Mouse (Mus musculus) limb, embryonic 10.5 days (tissue): ENCODE data around the gene Gm42742. TPM values are rescaled to one million over a fixed set of nuclear protein-coding genes. Genes with fewer than 3 reads are reported as not detected.

Experiments used
- DNase-seq: peaks from one replicate; pipeline ENCODE4 v3.0.0-alpha.2; 2017; ENCODE audit warnings: low spot score
- H3K27ac ChIP-seq: fragments of 300-500 bp; sonication (generic); 2 replicates; pipeline ENCODE4 v1.5.1; 2016; ENCODE audit warnings: mild to moderate bottlenecking
- H3K27me3 ChIP-seq: fragments of 300-500 bp; sonication (generic); 2 replicates; pipeline ENCODE4 v1.6.1; 2016; ENCODE audit warnings: low read depth, mild to moderate bottlenecking; ENCODE audit not compliant: poor library complexity, severe bottlenecking
- H3K36me3 ChIP-seq: fragments of 300-500 bp; sonication (generic); 2 replicates; pipeline ENCODE4 v1.6.1; 2016; ENCODE audit warnings: mild to moderate bottlenecking, moderate library complexity
- H3K4me1 ChIP-seq: fragments of 300-500 bp; sonication (generic); 2 replicates; pipeline ENCODE4 v1.6.1; 2016
- H3K4me3 ChIP-seq: fragments of 300-500 bp; sonication (generic); 2 replicates; pipeline ENCODE4 v1.5.1; 2016; ENCODE audit warnings: mild to moderate bottlenecking, moderate library complexity
- H3K9me3 ChIP-seq: fragments of 300-500 bp; sonication (generic); replicated peaks from 2 replicates; pipeline ENCODE4 v1.6.1; 2016; ENCODE audit warnings: mild to moderate bottlenecking
- WGBS: fragments of 180-500 bp; shearing (Covaris S2); methylation state at CpG from one replicate; pipeline ENCODE4 v1.1.7; 2016; 5-methylcytosine and 5-hydroxymethylcytosine counted together
- polyA plus RNA-seq: library from polyadenylated mRNA; unstranded; fragments of >200 nt; fragmentation: Nextera tagmentation; extraction: Ambion mirVana; gene quantifications from 2 replicates; pipeline ENCODE4 v1.2.1, GENCODE M21; 2016

Gm42742 gene
- polyA plus RNA-seq, 1 experiment from 2014 or later = 44.7 TPM

DNA sequence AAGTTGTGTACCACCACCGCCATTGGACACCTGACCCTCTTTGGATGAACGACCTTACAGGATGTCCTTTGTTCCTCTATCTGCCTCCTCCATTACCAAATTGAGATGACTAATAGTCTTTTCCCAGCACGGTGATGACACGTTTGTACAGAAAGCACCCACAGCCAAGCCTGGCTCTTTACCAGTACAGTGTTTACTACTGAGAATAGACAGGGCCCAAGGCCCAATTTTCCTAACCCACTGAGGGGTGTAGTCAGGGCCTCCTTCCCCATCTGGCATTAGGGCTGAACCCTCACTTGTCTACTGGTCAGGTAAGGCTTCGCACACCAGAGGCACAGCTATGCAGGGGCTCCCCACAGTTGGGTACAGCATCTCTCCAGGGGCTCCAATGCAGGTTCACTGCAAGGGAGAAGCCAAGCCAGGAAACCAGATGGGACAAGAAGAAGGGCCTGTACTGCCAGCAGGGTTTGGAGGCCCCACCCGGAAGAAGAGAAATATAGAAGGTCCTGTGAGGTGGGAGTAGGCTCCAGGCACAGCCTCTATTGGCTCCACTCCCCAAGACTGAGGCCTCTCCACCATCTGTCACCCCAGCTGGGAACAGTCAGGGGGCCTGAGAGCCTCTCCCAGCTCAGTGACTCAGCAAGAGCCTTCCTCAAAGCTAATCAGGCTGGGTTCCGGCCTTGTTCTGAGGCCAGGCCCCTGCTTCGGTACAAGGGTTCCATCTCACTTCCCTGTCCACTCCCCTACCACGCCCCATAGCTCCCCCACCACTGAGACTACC is 12.5 kb downstream of the Gm42742 start:
- H3K4me3 ChIP-seq = 0 out of 2 replicates have a peak overlapping the region, but pooled peaks have one; percentile 1
- DNase-seq = no peak
- H3K27ac ChIP-seq = peak overlapping the region; percentile 64
- H3K36me3 ChIP-seq = peaks cover 23% of the 10 kb centered on the region
- 72% methylated on average over 9 of the region's 9 CpGs for WGBS
- no peaks in the 10 kb centered on the region; the same call in 1 of the 2 replicates for H3K4me1 ChIP-seq
- no peaks in the 10 kb centered on the region for H3K27me3 ChIP-seq
- no peaks in the 10 kb centered on the region for H3K9me3 ChIP-seq

GRCm38 (mm10) chr7:127007313-127008024 is 13.4 kb downstream of the Gm42742 start:
- no peak for DNase-seq
- Histone ChIP-seq H3K9me3 (no peaks in the 10 kb centered on the region), H3K36me3 (peaks cover 14% of the 10 kb centered on the region)

GRCm38 (mm10) chr7:127004122-127004875 is 16.6 kb downstream of the Gm42742 start:
- DNase-seq = no peak
- Histone ChIP-seq H3K9me3 (no peaks in the 10 kb centered on the region), H3K36me3 (no peaks in the 10 kb centered on the region), H3K4me1 (no peaks in the 10 kb centered on the region; the same call in 1 of the 2 replicates), H3K27me3 (no peaks in the 10 kb centered on the region), H3K27ac (no peak overlapping the region), H3K4me3 (no peak overlapping the region)
- WGBS = 91% methylated on average over 4 of the region's 4 CpGs

More at GRCm38 (mm10) chr7:127007313-127008024, 13.4 kb downstream of the Gm42742 start:
- Histone ChIP-seq H3K27me3 (no peaks in the 10 kb centered on the region), H3K27ac (no peak overlapping the region), H3K4me3 (no peak overlapping the region), H3K4me1 (no peaks in the 10 kb centered on the region; the same call in 1 of the 2 replicates)
- WGBS = 85% methylated on average over 6 of the region's 6 CpGs

- Histone ChIP-seq H3K27ac (no peak overlapping the region), H3K27me3 (no peaks in the 10 kb centered on the region), H3K9me3 (no peaks in the 10 kb centered on the region), H3K36me3 (no peaks in the 10 kb centered on the region), H3K4me3 (no peak overlapping the region), H3K4me1 (no peaks in the 10 kb centered on the region; the same call in 1 of the 2 replicates)
- 88% methylated on average over 5 of the region's 5 CpGs for whole genome bisulfite sequencing
- DNase-seq = no peak
Observed at GRCm38 (mm10) chr7:127003620-127004019, 17.3 kb downstream of the Gm42742 start.

GRCm38 (mm10) chr7:126999568-126999967 is 21.3 kb downstream of the Gm42742 start:
- Histone ChIP-seq H3K36me3 (no peaks in the 10 kb centered on the region), H3K9me3 (no peaks in the 10 kb centered on the region), H3K4me3 (no peak overlapping the region), H3K27me3 (no peaks in the 10 kb centered on the region), H3K27ac (no peak overlapping the region), H3K4me1 (no peaks in the 10 kb centered on the region)
- no peak for DNase-seq
- 77% methylated on average over 10 of the region's 10 CpGs for WGBS

DNA sequence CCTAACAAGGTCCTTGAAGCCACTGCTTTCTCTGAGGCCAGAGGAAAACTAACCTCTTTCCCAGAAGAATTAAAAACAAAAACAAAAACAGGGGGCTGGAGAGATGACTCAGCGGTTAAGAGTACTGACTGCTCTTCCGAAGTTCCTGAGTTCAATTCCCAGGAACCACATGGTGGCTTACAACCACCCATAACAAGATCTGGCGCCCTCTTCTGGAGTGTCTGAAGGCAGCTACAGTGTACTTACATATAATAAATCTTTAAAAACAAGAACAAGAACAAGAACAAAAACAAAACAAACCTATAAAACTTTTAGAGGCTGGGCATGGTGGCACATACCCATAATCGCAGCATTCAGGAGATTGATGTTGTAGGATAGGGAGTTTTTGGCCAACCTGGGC is 24.4 kb downstream of the Gm42742 start:
- Histone ChIP-seq H3K36me3 (no peaks in the 10 kb centered on the region), H3K4me1 (peaks cover 7% of the 10 kb centered on the region; the same call in 1 of the 2 replicates), H3K4me3 (no peak overlapping the region), H3K9me3 (no peaks in the 10 kb centered on the region), H3K27ac (no peak overlapping the region), H3K27me3 (no peaks in the 10 kb centered on the region)
- DNase-seq = no peak
- 88% methylated on average over 4 of the region's 4 CpGs for WGBS

GRCm38 (mm10) chr7:126988816-126989215 is 32.1 kb downstream of the Gm42742 start:
- no peaks in the 10 kb centered on the region for H3K9me3 ChIP-seq
- peaks cover 7% of the 10 kb centered on the region; the same call in 1 of the 2 replicates for H3K4me1 ChIP-seq
- H3K27me3 ChIP-seq = no peaks in the 10 kb centered on the region
- WGBS = 79% methylated on average over 8 of the region's 8 CpGs
- no peaks in the 10 kb centered on the region for H3K36me3 ChIP-seq
- DNase-seq = no peak
- H3K27ac ChIP-seq = no peak overlapping the region
- no peak overlapping the region for H3K4me3 ChIP-seq

DNA sequence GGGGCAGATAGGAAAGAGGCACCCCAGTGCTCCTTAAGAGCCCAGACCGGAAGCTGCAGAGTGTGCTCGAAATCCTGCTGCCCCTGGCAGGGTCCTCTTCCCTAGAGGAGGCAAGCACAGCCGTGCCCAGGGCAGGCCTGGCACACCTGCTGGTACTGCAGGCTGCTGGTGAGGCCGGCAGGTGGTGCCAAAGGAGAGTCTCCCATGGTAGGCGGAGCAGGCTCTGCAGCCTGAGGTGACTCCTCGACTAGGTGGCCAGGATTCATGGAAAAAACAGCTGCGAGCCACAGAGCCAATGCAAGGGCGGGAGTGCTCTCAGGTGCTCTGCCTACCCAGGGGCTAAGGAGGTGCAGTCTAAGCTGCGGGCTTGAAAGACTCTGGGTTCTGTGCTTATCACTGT is 34.6 kb downstream of the Gm42742 start:
- H3K9me3 ChIP-seq = no peaks in the 10 kb centered on the region
- WGBS = 52% methylated on average over 9 of the region's 9 CpGs
- H3K4me1 ChIP-seq = no peaks in the 10 kb centered on the region
- DNase-seq = peak; percentile 38
- H3K4me3 ChIP-seq = no peak overlapping the region
- H3K27me3 ChIP-seq = no peaks in the 10 kb centered on the region
- H3K36me3 ChIP-seq = peaks cover 6% of the 10 kb centered on the region
- H3K27ac ChIP-seq = no peak overlapping the region

- Histone ChIP-seq H3K9me3 (no peaks in the 10 kb centered on the region), H3K27ac (no peak overlapping the region), H3K27me3 (no peaks in the 10 kb centered on the region), H3K4me3 (no peak overlapping the region), H3K36me3 (peaks cover 21% of the 10 kb centered on the region), H3K4me1 (no peaks in the 10 kb centered on the region)
- 37% methylated on average over 10 of the region's 10 CpGs for WGBS
- DNase-seq = no peak
Observed at GRCm38 (mm10) chr7:126984667-126985444, 36.0 kb downstream of the Gm42742 start.

- H3K4me1 ChIP-seq = no peaks in the 10 kb centered on the region; the same call in 1 of the 2 replicates
- no peaks in the 10 kb centered on the region for H3K27me3 ChIP-seq
- no peak overlapping the region for H3K4me3 ChIP-seq
- H3K36me3 ChIP-seq = peaks cover 38% of the 10 kb centered on the region
- no peak overlapping the region for H3K27ac ChIP-seq
- no peaks in the 10 kb centered on the region for H3K9me3 ChIP-seq
- DNase-seq = no peak
- 87% methylated on average over 7 of the region's 7 CpGs for WGBS
Observed at GRCm38 (mm10) chr7:126983113-126983512, 37.8 kb downstream of the Gm42742 start.

- no peak for DNase-seq
- Histone ChIP-seq H3K4me3 (no peak overlapping the region), H3K27me3 (no peaks in the 10 kb centered on the region), H3K36me3 (peaks cover 43% of the 10 kb centered on the region), H3K27ac (no peak overlapping the region), H3K4me1 (peaks cover 4% of the 10 kb centered on the region), H3K9me3 (no peaks in the 10 kb centered on the region)
- 92% methylated on average over 4 of the region's 4 CpGs for WGBS
Observed at GRCm38 (mm10) chr7:126982054-126982453, 38.8 kb downstream of the Gm42742 start.

- Histone ChIP-seq H3K4me1 (peaks cover 8% of the 10 kb centered on the region), H3K36me3 (peaks cover 43% of the 10 kb centered on the region), H3K4me3 (no peak overlapping the region), H3K27me3 (no peaks in the 10 kb centered on the region), H3K9me3 (no peaks in the 10 kb centered on the region), H3K27ac (no peak overlapping the region)
- no peak for DNase-seq
- 97% methylated on average over 2 of the region's 2 CpGs for WGBS
Observed at GRCm38 (mm10) chr7:126981601-126982000, 39.3 kb downstream of the Gm42742 start.
